Mouse (Mus musculus) adrenal gland (tissue): ENCODE results near the gene Prr22.

ENCODE experiments used
- intact Hi-C: fragments of 180-260 bp; cut with DNase I; formaldehyde crosslinking; loops from one replicate; pipeline ENCODE4 v1.15.1; 2025
- long read RNA-seq, 2 experiments: library from polyadenylated mRNA; unstranded; transcript quantifications; one replicate each; pipeline ENCODE4 v2.0.0; 2020; ENCODE audit warnings: borderline replicate concordance in 1 of 2; ENCODE audit not compliant: insufficient replicate concordance in 1 of 2

Prr22 gene
- long read RNA-seq, experiment 1 = 0 reads
- long read RNA-seq, experiment 2 = 0 reads

- intact Hi-C loops = loop anchor here (5.0 kb wide), 1 partner anchor 32 kb away; no protein-coding TSS in a partner anchor
These were observed at the start of gene Prr22 for GRCm38 (mm10) chr17:56769950-56770349. Gene Prr22, plus strand, starts transcription at chr17:56770250.

- intact Hi-C loops = no loop called here
These were observed 47.6 kb upstream of the Prr22 start for GRCm38 (mm10) chr17:56722441-56722840.

GRCm38 (mm10) chr17:56723419-56724161 is 46.5 kb upstream of the Prr22 start:
- intact Hi-C loops = no loop called here

GRCm38 (mm10) chr17:56727029-56727649 is 42.9 kb upstream of the Prr22 start:
- intact Hi-C loops = no loop called here

GRCm38 (mm10) chr17:56727659-56728058 is 42.4 kb upstream of the Prr22 start:
- intact Hi-C loops = no loop called here

DNA sequence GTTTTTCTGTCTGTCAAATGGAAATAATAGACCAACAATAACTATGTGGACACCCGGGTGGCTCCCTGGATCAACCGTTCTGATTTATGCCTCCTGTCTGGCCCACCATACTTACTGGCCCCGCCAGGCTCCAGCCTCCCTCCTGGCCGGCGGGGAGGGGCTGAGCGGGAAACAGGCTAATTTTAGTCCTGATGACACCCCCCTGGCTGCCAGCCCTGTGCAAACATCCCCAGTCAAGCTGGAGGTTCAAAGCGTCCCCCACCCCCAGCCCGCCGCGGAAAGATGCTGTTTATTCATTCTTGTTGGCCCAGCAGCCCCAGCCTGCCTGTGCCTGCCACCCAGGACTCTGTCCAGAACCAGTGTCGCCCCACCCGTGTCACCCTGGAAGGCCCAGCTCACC is 41.9 kb upstream of the Prr22 start:
- intact Hi-C loops = no loop called here

DNA sequence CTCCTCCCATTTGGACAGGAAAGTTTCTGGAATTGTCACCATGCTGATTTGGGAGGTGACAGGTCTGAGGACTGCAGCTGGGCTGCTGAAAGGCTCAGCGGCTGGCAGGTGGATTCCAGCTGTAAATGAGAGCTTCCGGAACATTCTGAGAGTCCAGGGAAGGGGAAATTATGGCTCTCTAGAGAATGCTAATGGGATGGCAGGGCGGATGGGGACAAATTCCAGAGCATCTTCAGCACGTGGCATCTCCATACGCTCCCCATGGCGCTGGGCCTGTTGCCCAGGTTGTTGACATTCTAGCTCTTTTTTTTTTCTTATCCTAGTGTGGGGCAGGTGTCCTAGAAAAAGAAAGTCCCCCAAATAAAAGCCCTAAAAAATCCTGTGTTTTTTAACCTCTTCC is 40.9 kb upstream of the Prr22 start:
- intact Hi-C loops = no loop called here

- intact Hi-C loops = no loop called here
These were observed 40.4 kb upstream of the Prr22 start for GRCm38 (mm10) chr17:56729656-56730055.

- intact Hi-C loops = no loop called here
These were observed 33.5 kb upstream of the Prr22 start for GRCm38 (mm10) chr17:56736534-56736933.

DNA sequence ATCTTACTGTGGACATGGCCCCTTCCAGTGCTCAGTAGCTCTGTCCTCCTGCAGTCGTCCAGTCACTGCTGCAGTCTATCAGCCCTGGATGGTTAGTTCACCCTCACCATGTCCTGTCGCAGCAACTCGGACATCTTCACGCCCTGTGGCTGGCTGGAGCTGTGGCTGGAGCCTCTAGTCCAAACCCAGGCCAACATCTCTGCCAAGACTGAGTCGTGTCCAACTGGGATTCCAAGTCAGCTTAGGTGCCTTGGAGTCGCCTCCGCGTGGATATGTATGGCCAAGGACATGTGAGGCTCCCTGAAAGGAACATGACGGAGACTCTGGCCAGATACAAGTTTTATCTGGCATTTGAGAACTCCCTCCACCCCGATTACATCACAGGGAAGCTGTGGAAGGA is 31.8 kb upstream of the Prr22 start:
- intact Hi-C loops = no loop called here

DNA sequence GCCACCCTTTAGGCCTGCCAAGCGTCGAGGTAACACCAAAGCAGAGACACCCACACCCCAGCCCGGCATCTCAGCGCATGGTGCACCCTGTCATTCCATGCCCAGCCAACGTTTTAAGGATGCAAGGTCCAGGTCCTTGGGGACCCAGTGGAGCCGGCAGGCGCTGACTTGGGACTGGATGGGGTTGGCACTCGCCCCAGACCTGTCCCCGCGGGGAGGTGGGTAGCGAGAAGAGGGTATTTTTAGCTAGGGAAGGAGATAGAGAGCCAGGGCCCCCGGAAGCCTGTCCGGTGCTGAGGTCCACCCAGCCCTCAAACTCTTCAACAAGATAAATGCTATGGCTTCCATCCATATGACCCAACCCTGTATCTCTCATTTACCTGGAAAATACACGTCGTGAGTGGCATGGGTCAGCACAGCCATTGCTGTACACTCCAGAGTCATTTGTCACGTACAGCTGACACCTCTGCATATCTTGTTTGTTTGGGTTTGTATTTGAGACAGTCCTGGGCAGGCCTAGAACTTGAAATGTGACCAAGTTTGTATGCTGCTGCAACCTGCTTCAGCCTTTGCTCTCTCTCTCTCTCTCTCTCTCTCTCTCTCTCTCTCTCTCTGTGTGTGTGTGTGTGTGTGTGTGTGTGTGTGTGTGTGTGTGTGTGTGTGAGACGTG is 29.8 kb upstream of the Prr22 start:
- intact Hi-C loops = loop anchor here (10.0 kb wide), 1 partner anchor 195 kb away; no protein-coding TSS in a partner anchor

GRCm38 (mm10) chr17:56740788-56741160 is 29.3 kb upstream of the Prr22 start:
- intact Hi-C loops = loop anchor here (10.0 kb wide), 1 partner anchor 196 kb away; no protein-coding TSS in a partner anchor

GRCm38 (mm10) chr17:56744173-56744572 is 25.9 kb upstream of the Prr22 start:
- intact Hi-C loops = loop anchor here (10.0 kb wide), 1 partner anchor 199 kb away; no protein-coding TSS in a partner anchor

- intact Hi-C loops = no loop called here
These were observed 18.5 kb upstream of the Prr22 start for GRCm38 (mm10) chr17:56751404-56752072.

DNA sequence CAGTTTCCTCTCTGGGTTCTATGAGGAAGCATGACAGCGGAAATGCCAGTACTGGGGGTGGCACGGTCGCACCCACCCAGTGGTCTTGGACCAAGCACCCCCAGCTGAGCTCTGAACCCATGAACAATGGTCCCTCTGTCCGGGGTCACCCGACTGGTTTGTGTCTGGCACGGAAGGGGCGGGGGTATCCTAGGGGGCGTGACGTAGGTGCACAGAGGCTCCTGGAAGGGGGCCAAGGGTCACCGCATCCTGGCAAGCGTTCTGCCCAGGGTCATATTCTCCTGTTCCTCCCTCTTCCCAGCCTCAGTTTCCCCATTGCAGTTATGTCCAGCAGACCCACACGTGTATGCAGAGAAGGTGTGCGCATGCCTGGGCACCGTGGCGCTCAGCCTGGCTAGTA is 16.6 kb upstream of the Prr22 start:
- intact Hi-C loops = no loop called here

DNA sequence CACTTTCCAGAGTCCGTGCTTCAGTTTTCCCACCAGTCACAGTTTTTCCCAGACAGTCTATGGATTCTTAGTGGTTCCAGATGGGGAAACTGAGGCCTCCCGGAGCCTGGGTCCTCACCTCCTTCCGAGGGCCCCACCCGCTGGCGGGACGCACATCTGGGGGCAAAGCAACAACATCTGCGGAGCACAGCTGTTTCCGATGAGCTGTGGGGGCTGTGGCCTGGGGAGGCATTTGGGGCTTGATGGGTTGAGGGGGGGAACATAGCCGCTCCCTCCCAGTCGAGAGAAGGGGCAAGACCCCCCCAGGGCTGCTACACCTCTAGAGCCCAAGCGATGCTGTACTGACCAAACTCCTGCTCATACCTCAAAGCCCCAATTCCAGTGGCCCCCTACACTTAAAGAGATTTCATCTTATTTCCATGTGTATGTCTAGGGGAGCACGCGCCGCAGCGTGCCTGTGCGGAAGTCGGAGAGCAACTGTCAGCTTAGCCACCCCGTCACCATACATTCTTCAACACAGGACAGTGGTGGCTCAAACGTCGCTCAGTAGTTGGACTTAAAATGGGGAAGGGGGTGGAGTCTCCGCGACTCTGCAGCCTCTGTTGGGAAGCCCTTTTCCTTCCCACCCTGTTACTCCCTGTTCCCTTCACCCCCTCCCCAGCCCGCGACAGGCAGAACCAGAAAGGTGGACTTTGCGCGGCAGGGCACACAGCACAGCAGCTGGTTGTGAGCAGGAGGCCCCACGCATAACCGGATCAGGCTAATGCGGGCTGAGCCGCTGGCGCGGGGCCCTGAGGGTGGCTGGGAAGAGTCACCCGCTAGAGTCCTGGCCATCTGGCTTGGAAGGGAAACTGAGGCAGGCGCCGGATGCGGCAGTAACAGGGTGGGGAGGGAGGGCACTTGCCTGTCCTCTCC is 15.5 kb upstream of the Prr22 start:
- intact Hi-C loops = loop anchor here (5.0 kb wide), 2 partner anchors 37 to 72 kb away; partner anchors contain the start of genes Ndufa11 and Vmac

DNA sequence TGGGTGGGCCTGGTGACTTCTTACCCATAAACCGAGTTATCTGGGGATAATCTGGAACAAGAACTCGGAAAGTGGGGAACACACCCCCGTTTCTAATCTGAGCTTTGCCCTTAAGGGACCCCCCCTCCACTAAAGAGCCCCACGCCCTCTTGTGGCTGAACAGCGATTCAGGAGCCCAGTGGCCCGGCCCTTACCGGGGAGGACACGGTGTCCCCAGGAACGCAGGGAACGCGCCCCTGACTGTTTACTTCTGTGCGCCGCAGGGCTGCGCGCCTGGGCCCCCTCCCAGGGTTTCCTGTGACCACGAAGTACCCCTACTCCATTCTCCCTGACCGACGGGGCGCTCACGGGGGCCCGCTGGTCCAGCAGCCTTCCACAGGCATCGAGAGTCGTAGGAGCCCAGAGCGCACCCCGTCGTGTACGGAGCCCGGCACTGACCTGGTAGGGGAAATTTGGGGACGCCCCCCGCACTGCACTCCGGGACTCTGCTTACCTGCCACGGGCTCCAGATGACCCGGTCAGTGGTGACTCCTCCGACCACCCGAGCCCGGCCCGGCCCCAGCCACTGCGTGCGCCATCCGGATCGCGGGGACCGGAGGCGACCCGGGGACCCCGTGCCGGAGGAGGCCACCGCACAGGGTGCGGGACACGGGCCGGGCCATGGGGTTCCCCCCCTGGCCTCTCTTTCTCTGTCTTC is 13.2 kb upstream of the Prr22 start:
- intact Hi-C loops = loop anchor here (5.0 kb wide), 2 partner anchors 40 to 75 kb away; partner anchors contain the start of genes Ndufa11 and Vmac

DNA sequence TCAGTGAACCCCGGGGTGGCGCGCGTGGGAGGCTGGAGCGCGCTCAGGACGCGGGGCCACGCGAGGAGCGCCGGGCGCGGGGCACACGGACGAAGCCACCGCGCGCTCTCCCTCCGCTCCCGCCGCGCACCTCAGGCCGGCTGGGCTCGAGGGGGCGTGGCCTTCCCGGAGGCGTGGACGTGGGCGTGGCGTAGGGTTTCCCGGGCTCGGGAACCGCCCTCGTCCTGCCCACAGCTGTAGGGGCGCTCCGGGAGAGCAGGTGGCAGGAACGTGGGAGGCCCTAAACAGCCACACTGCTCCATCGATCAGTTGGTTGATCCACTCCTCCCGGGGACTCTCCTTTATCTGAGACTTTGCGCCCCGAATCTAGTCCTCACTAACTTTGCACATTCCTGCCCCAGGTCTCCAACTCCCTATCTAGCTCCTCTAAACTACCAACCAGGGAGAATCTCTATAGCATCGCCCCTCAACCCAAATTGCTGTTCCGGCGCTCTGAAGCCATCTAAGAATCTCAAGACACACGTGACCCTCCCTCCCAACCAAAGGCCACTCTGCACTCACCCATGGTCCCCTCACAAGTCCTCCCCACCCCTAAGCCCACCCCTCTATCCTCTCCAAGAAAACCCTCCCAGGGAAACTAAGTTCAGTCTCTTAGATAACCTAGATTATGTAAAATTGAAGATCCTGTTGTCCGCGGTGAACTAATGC is 12.5 kb upstream of the Prr22 start, which contains the start of gene Nrtn:
Gene Nrtn, minus strand, starts transcription at position 115 of the 708 bp plus-strand sequence.
- intact Hi-C loops = loop anchor here (5.0 kb wide), 2 partner anchors 40 to 75 kb away; partner anchors contain the start of genes Ndufa11 and Vmac

- intact Hi-C loops = loop anchor here (5.0 kb wide), 2 partner anchors 41 to 76 kb away; partner anchors contain the start of genes Ndufa11 and Vmac
These were observed 11.9 kb upstream of the Prr22 start for GRCm38 (mm10) chr17:56758132-56758531.
